Mouse (Mus musculus) heart, adult 8-10 months (tissue): ENCODE measurements around the gene Hoxa7. TPM values are rescaled to one million over a fixed set of nuclear protein-coding genes. Genes with fewer than 3 reads are reported as not detected.

Source experiments
- DNase-seq: peaks from one replicate; pipeline ENCODE4 v3.0.0; 2022; ENCODE audit warnings: low spot score
- total RNA-seq, 4 experiments: library from RNA; stranded (reverse); gene quantifications; 2 replicates each; pipeline ENCODE4 v1.2.4; 2022

Hoxa7 gene
- total RNA-seq, 4 experiments from 2014 or later, result 0.19 to 0.55 (median 0.31) TPM; not detected in 1

- no peak for DNase-seq
Measured at GRCm38 (mm10) chr6:52213119-52213986, 8.3 kb downstream of the Hoxa7 start, which contains the start of the genes Hoxa3 and Gm28308. TSS of gene Hoxa3 (minus strand) at chr6:52213336. TSS of gene Gm28308 (minus strand) at chr6:52213339.

GRCm38 (mm10) chr6:52212556-52213118, 9.0 kb downstream of the Hoxa7 start:
- DNase-seq, result no peak

- DNase-seq, result no peak
Measured at GRCm38 (mm10) chr6:52211961-52212360, 9.7 kb downstream of the Hoxa7 start.

- DNase-seq, result peak; percentile 49
Measured at GRCm38 (mm10) chr6:52211170-52211935, 10.3 kb downstream of the Hoxa7 start.

DNA sequence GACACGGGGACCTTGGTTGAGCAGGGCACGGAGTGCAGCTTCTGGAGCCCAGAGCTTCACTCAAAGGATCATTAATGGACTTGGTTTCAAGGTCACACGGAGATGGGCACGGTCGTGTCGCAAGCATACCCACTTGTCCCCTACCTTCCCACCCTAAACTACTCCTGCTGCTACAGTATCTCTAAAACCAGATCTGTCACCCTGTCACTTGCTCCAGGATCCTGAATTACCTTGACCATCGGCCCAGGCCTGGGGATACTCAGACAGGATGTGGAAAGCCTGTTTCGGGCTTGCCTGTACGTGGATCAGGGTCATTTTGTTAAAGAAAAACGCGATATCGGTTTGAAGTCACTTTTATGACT, 12.0 kb downstream of the Hoxa7 start:
- DNase-seq, result no peak

GRCm38 (mm10) chr6:52208868-52209684, 12.6 kb downstream of the Hoxa7 start:
- DNase-seq, result no peak

- no peak for DNase-seq
Measured at GRCm38 (mm10) chr6:52208072-52208867, 13.4 kb downstream of the Hoxa7 start, which contains the start of gene Hoxa6. TSS of gene Hoxa6 (minus strand) at chr6:52208722.

GRCm38 (mm10) chr6:52207684-52207976, 14.0 kb downstream of the Hoxa7 start:
- no peak for DNase-seq

DNA sequence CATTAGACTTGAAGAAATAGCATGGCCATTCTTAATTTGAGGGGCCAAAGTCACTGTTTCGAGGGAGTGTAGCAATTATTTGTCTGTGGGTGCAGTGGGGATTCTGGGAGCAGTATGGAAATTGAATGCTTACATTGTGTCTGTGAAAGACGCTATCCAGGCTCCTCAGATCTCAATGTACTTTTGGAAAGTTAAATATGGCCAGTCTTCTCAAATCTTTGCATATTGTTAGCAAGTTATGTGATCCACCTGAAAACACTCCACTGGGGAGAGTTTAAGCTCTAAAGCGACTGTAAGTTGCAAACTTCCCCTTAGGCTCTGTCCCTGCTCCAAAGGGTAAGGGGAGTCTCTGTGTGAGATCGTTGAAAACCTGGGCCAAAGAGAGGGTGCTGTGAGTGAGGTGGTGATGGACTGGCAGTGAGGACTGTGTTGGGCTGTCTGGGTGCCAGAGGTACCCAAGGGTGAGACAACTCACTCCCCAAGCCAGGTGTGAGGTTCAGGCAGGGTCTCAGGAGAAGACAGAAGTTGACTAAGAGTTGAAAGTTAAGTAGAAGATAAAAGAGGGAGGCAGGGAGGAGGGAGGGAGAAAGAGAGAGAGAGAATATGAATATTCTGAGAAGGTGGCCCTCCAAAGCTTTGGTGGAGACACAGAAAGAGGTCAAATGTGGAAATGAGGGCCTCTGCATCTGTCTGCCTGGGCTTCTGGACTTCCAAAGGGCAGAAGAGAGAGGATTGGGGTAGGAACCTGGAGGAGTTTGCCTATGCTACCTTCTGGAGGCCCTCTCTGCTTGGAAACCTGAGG, 14.6 kb downstream of the Hoxa7 start:
- DNase-seq, result no peak

DNA sequence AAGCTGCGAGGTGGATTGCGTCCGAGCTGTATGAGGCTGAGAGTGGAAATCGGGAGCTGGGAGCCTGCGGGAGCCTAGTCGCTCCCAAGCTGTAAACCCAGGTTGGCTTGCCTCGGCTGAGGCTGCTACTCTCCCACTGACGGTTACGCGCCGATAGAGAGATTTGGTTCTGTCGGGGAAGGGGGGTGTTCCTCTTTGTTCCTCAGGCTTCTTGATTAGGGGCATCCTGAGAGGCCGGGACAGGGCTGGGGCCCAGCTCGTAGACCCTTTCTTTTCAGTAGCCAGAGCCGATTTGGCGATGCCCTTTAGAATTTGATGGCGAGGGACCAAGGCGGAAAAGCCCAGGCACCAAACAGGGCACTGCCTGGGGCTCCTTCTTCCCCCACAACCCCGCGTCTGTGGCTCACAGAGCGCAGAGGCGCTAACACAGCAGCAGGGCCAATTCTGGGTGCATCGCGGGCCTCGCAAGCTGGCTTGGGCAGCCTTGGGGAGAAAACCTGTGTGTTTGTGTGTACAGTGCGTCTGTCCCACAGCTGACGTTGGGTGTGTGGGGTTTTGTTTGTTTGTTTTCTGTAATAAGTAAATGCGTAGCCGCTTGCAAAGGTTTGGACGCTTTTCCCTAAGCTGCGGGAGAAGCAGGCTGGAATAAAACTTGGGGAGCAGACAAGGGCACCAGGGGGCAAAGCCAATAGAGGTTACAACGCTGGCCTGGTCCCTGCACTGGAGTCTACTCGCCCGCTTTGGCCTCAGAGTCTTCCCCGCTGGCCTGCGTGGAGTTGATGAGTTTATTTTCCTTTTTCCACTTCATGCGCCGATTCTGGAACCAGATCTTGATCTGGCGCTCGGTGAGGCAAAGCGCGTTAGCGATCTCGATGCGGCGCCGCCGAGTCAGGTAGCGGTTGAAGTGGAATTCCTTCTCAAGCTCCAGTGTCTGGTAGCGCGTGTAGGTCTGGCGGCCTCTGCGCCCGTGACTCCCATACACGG, 15.7 kb downstream of the Hoxa7 start:
- DNase-seq, result no peak

DNA sequence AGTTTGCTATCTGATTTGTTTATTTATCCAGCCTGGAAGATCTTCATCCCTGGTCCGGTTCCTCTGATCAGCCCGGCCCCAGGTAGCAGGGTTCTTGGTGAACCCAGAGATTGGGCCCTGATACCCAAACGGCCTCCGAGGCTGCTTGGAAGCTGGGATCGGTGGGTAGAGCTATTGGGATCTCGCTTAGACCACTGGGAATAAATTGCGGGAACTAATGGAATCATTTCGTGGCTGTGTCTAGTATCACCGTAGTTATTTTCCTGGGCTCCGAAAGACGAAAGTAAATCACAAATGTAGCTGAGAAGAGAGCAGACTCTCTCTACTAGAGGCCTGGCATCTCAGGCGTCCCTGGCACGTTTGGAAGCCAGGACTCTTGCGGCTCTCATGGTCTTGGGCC, 16.4 kb downstream of the Hoxa7 start:
- no peak for DNase-seq

DNA sequence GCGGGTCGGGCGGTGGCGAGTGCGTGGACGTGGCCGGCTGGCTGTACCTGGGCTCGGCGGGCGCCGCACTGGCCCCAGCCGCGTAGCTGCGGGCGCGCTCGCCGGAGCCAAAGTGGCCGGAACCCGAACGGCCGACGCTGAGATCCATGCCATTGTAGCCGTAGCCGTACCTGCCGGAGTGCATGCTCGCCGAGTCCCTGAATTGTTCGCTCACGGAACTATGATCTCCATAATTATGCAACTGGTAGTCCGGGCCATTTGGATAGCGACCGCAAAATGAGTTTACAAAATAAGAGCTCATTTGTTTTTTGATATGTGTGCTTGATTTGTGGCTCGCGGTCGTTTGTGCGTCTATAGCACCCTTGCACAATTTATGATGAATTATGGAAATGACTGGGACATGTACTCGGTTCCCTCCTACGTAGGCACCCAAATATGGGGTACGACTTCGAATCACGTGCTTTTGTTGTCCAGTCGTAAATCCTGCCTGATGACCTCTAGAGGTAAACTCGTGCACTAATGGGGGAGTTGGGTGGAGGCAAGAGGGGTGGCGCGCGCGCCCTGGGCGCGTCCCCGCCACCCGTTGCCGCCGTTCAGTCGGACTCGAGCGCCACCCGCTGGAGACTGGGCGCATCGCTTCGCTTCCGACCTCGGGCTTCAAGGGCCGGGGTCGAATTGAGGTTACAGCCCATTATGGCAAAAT, 17.5 kb downstream of the Hoxa7 start, which contains the start of gene Hoxa5:
Gene Hoxa5, minus strand, starts transcription at position 538 of the 703 bp plus-strand sequence.
- peak; percentile 58 for DNase-seq

GRCm38 (mm10) chr6:52203371-52204049, 18.1 kb downstream of the Hoxa7 start:
- DNase-seq, result no peak

GRCm38 (mm10) chr6:52203121-52203370, 18.6 kb downstream of the Hoxa7 start:
- DNase-seq, result no peak

GRCm38 (mm10) chr6:52202362-52203120, 19.1 kb downstream of the Hoxa7 start:
- no peak for DNase-seq

DNA sequence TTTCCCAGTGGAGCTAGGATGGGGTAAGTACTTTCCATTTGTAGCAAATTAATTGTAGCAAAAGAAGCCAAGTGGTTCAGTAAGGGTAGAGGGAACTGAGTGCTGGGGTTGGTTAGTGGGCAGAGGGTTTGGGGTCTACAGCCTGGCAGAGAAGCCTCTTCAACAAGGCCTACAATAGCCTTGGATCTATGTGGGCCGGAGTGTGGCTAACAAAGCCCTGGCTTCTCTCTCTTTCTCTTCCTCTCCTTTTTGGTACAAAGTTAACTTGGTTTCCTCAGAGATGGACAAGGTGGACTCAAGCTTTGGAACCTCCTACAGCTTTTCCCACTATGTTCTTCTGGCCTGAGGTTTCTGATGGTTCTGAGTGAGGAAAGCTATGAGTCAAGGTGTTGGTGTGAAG, 20.4 kb downstream of the Hoxa7 start:
- no peak for DNase-seq

GRCm38 (mm10) chr6:52200751-52201250, 20.9 kb downstream of the Hoxa7 start:
- DNase-seq, result no peak
